Mouse (Mus musculus) left cerebral cortex, adult 18-20 months (tissue): Measurements from ENCODE around the gene Pard3b. TPM values are rescaled to one million over a fixed set of nuclear protein-coding genes. Genes with fewer than 3 reads are reported as not detected.

Experiments used
- DNase-seq, 2 experiments: peaks; one replicate each; pipeline ENCODE4 v3.0.0; 2021 to 2022; ENCODE audit warnings: low spot score in 2 of 2, mixed read lengths in 1 of 2
- total RNA-seq, 2 experiments: library from RNA; stranded (reverse); gene quantifications; 2 replicates each; pipeline ENCODE4 v1.2.3; 2021

The Pard3b gene
- total RNA-seq, 2 experiments from 2014 or later: 3.1 to 3.7 TPM

DNA sequence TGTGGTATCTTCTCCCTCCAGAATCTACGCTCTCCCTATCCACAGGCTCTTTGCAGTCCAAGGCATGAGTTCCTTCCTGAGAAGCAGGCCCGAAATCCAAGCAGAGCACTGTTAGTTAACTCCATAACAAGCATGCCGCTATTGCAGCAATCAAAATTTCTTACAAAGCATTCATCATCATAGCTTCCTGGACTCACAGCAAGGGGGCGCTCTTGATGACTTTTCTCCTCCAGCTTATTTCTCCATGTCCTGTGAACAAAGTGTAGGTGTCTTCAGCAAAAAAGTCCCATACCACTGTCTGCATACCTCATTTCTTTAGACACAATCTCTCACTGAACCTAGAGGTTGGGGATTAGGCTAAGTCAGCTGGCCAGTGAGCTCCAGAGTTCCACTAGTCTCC is 739.7 kb downstream of the Pard3b start:
- DNase-seq: no peak

- no peak for DNase-seq
These were observed 744.3 kb downstream of the Pard3b start for GRCm38 (mm10) chr1:62382807-62383514.

DNA sequence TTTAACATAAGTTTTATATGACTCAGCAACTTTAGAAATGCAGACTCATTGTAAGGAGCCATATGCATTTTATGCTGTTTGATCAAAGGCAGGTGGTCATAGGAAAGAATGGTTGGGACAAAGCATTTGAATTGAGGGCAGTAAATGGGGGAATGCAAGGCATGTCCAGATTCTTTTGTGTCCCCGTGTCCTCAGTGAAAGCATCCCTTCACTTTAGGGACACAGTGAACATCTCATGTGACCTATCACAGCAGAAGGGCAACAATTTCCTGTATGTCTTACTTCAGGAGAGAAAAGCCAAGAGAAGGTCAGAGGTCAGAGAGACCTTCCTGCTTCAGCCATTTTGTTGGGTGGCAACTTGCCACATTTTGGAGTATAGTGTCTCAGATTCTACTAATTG is 745.6 kb downstream of the Pard3b start:
- no peak for DNase-seq

DNA sequence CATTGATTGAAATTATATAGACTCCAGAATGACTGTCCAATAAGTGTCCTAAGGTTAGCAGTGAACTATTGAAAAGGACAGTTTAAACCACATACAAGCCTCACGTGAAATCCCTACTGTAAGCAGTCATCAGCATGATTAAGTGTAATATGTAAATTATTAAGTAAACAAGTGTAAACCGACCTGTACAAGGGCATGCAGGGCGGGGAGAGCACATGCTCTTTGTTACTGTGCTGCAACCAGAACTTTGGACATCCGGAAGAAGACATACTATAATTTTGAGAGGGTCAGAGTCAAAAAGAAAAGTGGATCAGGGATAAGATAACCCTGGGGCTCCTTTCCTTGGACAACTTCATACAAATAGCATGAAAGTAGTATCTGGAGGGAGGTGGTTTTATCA is 749.4 kb downstream of the Pard3b start:
- DNase-seq: no peak

DNA sequence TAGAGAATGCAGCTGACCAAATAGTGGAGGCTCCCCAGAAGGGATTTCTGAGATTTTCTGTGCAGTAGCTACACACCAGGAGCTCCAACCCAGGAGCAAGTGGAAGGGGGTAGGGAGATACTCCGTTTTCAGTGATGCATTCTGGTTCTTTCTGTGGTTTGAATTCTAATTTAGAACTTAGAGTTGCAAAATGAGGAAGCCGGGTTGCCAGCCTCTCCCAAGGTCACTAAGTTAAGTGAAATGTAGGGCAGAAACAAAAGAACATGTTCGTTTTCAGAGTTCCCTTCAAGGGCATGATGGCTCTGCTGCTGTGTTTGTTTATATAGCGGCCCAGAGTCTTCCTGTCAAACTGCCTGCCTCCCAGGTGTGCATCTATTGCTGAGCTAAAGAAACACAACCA is 754.2 kb downstream of the Pard3b start:
- no peak for DNase-seq

- DNase-seq: no peak
These were observed 755.9 kb downstream of the Pard3b start for GRCm38 (mm10) chr1:62394555-62394954.

DNA sequence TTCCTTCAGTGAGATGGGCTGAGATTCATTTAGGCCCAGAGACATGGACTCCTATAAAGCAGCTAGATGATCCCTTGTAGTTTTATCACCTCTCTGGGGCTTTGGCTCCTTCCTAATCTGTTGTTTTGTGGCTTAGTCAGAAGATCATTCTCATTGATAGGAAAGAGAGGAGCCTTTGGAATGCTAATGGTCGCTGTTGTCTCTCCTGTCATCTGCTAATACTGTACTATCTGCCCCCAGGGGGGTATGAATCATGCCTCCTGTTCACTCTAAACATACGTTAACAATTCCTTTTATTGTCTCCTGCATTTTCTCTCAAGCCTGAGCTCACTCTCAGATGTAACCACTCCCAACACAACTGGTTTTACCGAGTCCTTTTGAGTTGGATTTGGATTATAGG is 759.6 kb downstream of the Pard3b start:
- no peak for DNase-seq

- peak in 1 of 2 experiments; percentile 6 for DNase-seq
These were observed 760.1 kb downstream of the Pard3b start for GRCm38 (mm10) chr1:62398738-62399137.

- no peak for DNase-seq
These were observed 766.4 kb downstream of the Pard3b start for GRCm38 (mm10) chr1:62405061-62405460.

DNA sequence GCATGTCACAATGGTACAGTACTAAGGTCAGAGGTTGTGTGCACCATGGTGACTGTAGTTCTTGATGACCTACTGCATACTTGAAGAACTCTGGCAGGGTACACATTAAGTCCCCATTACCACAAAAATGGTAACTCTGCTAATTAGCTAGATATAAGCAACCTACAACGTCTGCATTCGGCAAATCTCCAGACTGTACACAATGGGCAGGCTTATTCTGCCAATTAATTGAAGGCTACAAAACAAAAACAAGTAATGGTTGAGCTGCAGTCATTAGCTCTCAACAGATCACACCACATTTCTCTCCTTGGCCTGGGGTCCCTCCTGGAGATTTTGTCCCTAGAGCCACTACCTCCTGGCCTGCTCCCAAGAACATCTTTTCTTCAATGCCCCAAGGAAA is 772.7 kb downstream of the Pard3b start:
- no peak for DNase-seq

DNA sequence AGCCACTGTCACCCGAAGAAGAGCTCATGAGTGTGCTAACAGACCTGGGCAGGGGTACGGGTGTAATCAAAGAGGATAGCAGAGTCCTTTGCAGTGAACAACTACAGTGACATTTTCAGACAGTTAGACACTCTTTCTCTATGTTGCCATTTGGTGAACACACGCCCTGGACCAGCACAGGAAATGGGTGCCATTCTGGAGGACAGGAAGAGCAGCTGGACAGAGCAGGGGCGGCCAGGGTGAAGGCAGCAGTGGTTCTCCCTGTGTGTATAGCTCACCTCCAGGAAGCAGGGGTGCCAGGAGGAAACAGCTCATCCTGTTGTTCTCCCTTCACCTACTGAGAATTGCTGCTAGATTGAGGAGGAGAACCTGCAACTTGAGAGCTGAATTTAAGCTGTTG is 773.4 kb downstream of the Pard3b start:
- no peak for DNase-seq

DNA sequence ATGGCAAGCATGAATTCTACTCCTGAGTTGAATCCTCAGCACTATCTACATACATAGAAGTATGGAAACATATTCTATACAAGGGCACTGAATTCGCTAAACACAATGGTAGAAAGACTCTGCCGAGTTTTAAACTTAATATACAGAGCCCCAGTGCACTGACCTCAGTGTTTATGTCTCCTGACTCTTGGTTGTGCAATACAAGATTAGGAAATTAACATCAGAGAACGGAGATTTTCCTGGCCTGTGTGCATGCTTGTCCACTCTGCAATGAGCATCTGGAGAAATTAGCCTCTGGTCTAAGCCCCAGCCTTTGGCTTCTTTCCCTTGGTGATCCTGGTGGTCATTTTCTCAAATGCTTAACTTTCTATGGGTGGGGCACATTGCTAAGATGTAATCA is 774.4 kb downstream of the Pard3b start:
- no peak for DNase-seq

- DNase-seq: no peak
These were observed 775.9 kb downstream of the Pard3b start for GRCm38 (mm10) chr1:62414521-62414920.

DNA sequence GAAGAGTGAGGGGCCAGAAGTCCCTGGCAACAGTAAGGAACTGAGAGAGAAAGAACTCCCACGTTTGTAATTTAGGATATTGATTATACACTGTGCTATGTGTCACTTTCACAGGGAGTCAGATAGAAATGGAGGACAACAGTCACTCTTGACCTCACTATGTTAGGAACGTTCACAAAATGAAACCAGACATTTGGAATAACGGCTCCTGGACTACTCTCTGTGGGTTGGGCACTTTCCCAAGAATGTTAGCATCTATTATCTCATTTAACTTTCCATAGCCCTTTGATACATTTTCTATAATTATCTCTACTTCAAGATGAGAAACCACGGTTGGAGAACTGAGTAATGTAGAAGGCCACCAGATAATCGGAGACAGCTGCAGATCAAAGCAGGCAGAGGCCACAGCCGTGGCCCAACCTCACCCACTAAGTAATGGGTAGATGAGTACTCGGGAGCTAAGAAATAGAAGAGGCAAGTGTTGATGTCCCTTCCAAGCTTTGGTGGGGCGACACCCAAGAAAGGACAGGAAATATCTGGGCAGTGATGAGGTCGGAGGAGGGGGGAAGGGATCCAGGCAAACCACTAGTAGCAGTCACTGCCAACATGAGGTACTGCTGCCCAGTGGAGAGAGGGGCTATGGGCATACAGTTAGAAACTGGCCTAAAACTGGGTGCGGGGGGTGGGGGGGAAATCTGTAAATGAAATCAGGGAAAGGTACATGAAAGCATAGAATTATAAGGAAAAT is 778.2 kb downstream of the Pard3b start:
- DNase-seq: no peak

GRCm38 (mm10) chr1:62422896-62423650 is 784.4 kb downstream of the Pard3b start:
- no peak for DNase-seq

DNA sequence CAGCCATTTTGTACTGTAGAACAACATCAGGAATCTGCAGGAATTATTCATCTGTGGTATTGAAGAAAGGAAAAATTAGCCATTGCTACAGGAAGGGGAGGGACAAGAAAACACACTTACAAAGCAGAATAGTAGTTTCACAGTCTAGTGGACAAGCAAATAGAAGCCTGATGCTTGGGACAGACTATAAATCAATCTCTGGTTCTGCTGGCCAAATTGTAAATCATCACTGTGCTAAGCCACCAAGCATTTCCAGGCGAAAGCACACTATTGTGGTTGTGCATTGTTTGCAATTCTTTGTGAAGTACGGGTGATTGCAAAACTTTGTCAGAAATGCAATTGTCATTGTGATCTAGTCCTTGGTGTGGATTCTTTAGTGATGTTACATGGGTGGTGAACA is 786.7 kb downstream of the Pard3b start:
- no peak for DNase-seq

DNA sequence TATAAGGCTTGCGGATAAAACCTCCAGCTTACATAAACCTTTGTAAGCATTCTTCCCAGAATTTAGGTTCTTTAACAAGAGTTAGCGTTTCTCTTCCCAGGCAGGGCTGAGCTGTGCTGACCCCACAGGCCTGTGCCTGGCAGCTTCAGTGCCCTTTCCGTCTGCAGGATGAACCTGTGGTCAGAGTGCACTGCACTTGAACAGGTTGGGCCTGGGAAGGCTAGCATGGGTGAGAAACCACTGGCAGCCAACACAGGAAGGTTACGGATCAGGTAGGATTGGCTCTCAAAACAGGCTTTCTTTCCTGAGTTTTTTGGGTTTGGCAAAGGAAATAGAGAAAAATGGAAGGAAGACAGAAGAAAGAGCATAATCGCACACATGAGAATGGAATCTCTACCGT is 790.1 kb downstream of the Pard3b start:
- DNase-seq: no peak

GRCm38 (mm10) chr1:62429333-62430182 is 790.9 kb downstream of the Pard3b start:
- DNase-seq: no peak

DNA sequence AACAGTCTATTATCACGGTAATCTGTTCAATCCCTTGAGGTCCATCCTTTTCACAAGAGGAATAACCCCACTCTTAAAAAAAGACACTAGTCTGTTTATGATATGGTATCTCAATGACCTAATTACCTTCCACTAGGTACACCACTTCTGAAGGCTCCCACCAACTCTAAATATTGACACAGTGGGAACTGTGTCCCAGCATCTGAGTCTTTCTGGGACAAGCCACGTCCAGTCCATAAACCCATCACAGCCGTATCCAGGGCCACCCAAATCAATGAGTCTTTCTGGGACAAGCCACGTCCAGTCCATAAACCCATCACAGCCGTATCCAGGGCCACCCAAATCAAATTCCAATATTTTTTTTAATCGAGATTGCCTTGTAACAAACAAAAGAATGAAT is 792.4 kb downstream of the Pard3b start:
- DNase-seq: no peak

GRCm38 (mm10) chr1:62433891-62434290 is 795.3 kb downstream of the Pard3b start:
- no peak for DNase-seq

GRCm38 (mm10) chr1:62435844-62436243 is 797.2 kb downstream of the Pard3b start:
- no peak for DNase-seq
